Mouse (Mus musculus) thymus, adult 2 months (tissue): ENCODE data around the gene Nlrp1b. TPM values are rescaled to one million over a fixed set of nuclear protein-coding genes. Genes with fewer than 3 reads are reported as not detected.

Experiments used
- DNase-seq: peaks from one replicate; pipeline ENCODE4 v3.0.0; 2021
- H3K27ac ChIP-seq: fragments of 200-500 bp; 2 replicates; pipeline ENCODE4 v1.5.1; 2012; ENCODE audit warnings: low read length, control low read depth; ENCODE audit not compliant: control insufficient read depth, insufficient read depth
- H3K27me3 ChIP-seq: fragments of 200-500 bp; 2 replicates; pipeline ENCODE4 v1.6.1; 2012; ENCODE audit warnings: mild to moderate bottlenecking, low read length, moderate library complexity, mixed read lengths; ENCODE audit not compliant: control insufficient read depth, insufficient read depth
- H3K36me3 ChIP-seq: fragments of 200-500 bp; 2 replicates; pipeline ENCODE4 v1.6.1; 2012; ENCODE audit warnings: mild to moderate bottlenecking, low read length, moderate library complexity; ENCODE audit not compliant: control insufficient read depth, insufficient read depth
- H3K4me1 ChIP-seq: fragments of 200-500 bp; replicated peaks from 2 replicates; pipeline ENCODE4 v1.6.1; 2012; ENCODE audit warnings: low read length; ENCODE audit not compliant: control insufficient read depth, insufficient read depth
- H3K4me3 ChIP-seq: fragments of 200-500 bp; 2 replicates; pipeline ENCODE4 v1.5.1; 2012; ENCODE audit warnings: mild to moderate bottlenecking, low read length, control low read depth, moderate library complexity; ENCODE audit not compliant: control insufficient read depth, insufficient read depth
- CTCF ChIP-seq: fragments of 200-500 bp; IDR thresholded peaks from 2 replicates; pipeline ENCODE4 v1.5.1; 2012; ENCODE audit warnings: mild to moderate bottlenecking, control low read depth, low read length, moderate library complexity, borderline replicate concordance; ENCODE audit not compliant: control insufficient read depth, poor library complexity, insufficient read depth; ENCODE audit errors: extremely low read depth
- POLR2A ChIP-seq: fragments of 200-500 bp; IDR thresholded peaks from 2 replicates; pipeline ENCODE4 v1.6.1; 2012; ENCODE audit warnings: mild to moderate bottlenecking, low read length, control low read depth, moderate library complexity; ENCODE audit not compliant: control insufficient read depth, poor library complexity, insufficient read depth; ENCODE audit errors: extremely low read depth
- WGBS: fragments of 180-500 bp; shearing (Covaris S2); methylation state at CpG from one replicate; pipeline ENCODE4 v1.1.7; 2018; 5-methylcytosine and 5-hydroxymethylcytosine counted together
- polyA plus RNA-seq: library from polyadenylated mRNA; depleted of rRNA; stranded (reverse); fragments of >200 nt; gene quantifications from 2 replicates; pipeline ENCODE4 v1.2.3, GENCODE M21; 2012; rRNA removed

Gene Nlrp1b
- polyA plus RNA-seq = 0.59 and 0.84 TPM in 2 replicates

DNA sequence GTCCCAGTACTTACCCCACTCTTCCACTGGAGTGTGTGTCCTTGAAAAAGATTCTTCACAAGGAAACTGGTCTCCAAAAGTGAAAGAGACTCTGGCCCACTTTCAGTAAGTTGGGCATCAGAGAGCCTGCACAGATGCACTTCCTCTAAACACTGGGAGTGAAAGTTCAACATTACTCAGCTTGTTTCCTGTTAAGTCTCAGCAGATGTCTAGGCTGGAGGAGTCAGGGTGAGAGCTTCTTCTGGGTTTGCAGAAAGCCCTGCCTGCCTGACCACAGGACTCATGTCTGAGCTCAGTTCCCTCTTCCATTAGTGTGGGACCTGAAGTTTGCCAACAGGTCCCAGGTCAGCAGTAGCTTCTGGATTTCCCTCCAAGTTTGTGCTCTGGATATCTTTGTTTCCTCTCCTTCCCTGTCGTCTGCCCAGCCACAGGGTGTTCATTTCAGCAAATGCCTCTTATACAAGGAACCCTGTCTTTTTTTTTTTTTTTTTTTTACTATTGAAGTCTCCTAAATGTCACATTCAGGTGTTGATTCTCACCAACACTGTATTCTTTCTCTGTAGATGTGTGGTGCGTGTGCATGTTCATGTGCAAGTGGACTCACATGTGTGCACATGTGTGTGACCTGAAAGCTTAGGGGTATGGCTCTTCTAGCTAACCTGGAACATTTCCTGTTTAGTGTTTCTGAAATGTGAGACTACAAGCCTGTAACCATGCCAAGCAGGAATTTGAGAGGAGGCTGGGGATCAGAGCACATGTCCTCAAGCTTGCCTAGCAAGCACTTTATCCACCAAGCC, at the start of gene Nlrp1b:
Nlrp1b (minus strand) TSS at position 50 of the 797 bp plus-strand sequence.
- H3K27ac ChIP-seq = no peak within 1 kb of the TSS
- no peak within 1 kb of the TSS for H3K4me3 ChIP-seq
- no peak for TF ChIP-seq CTCF
- no peak for TF ChIP-seq POLR2A
- 0 out of 2 replicates have a peak, but pooled peaks cover 2% of the 10 kb centered on the region for H3K4me1 ChIP-seq
- 37% methylated on average over 2 of the region's 2 CpGs for WGBS
- no peaks in the 10 kb centered on the region for H3K27me3 ChIP-seq
- DNase-seq = no peak
- H3K36me3 ChIP-seq = no peaks in the 10 kb centered on the region

DNA sequence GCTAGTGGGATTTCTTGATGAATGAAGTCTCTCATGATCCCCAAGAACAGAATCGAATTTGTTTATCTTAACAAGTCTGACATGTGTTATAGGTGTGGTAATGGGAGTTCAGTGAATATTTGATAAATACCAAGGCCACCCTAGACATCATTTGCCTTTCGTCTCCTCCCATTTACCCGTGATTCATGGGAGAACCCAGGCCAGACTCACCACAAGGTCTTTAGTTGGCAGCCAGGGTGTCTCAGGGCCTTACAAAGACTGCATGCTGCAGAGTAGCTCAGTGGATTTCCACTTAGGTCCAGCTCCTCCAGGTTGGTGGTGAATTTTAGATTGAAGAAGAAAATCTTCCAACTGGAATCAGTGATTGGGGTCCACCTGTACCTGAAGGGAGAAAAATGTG, 30.5 kb upstream of the Nlrp1b start:
- Histone ChIP-seq H3K27me3 (no peaks in the 10 kb centered on the region), H3K27ac (no peak overlapping the region), H3K4me3 (no peak overlapping the region), H3K4me1 (no peaks in the 10 kb centered on the region), H3K36me3 (no peaks in the 10 kb centered on the region)
- no peak for TF ChIP-seq CTCF
- TF ChIP-seq POLR2A = no peak
- no peak for DNase-seq
- WGBS = 89% methylated on average over 3 of the region's 3 CpGs

GRCm38 (mm10) chr11:71251333-71251732, 20.8 kb upstream of the Nlrp1b start:
- Histone ChIP-seq H3K4me1 (no peaks in the 10 kb centered on the region), H3K4me3 (no peak overlapping the region), H3K36me3 (no peaks in the 10 kb centered on the region), H3K27ac (no peak overlapping the region), H3K27me3 (no peaks in the 10 kb centered on the region)
- TF ChIP-seq CTCF (no peak), POLR2A (no peak)
- DNase-seq = no peak
- WGBS = 7% methylated on average over 5 of the region's 5 CpGs

DNA sequence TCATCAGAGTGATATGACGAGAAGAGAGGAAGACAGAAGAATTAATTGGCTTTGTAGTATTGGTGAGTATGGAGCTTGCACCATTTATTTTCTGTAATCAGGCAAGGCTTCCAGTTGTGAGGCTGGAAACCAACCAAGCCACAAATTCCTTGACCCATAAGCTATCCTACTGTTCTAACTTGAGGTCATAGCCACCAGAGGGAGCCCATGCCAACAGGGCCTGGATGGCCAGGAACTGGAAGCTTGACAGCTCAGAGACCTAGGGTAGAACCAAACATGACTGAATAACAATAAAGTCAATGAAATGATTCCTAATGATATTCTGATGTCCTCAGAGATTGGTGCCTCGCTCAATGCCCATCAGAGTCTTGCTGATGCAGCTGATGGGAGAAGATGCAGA, 5.9 kb downstream of the Nlrp1b start:
- no peak overlapping the region for H3K4me3 ChIP-seq
- no peak for DNase-seq
- WGBS = 84% methylated on average over 2 of the region's 2 CpGs
- TF ChIP-seq CTCF (no peak), POLR2A (no peak)
- H3K4me1 ChIP-seq = no peaks in the 10 kb centered on the region
- no peaks in the 10 kb centered on the region for H3K36me3 ChIP-seq
- no peak overlapping the region for H3K27ac ChIP-seq
- no peaks in the 10 kb centered on the region for H3K27me3 ChIP-seq

GRCm38 (mm10) chr11:71202703-71203102, 27.8 kb downstream of the Nlrp1b start:
- Histone ChIP-seq H3K36me3 (no peaks in the 10 kb centered on the region), H3K4me1 (0 out of 2 replicates have a peak, but pooled peaks cover 2% of the 10 kb centered on the region), H3K27ac (no peak overlapping the region), H3K27me3 (no peaks in the 10 kb centered on the region), H3K4me3 (no peak overlapping the region)
- DNase-seq = peak; percentile 25
- 7% methylated on average over 4 of the region's 4 CpGs for WGBS
- TF ChIP-seq POLR2A (no peak), CTCF (no peak)

GRCm38 (mm10) chr11:71199349-71199748, 31.2 kb downstream of the Nlrp1b start:
- WGBS = 97% methylated on average over 2 of the region's 2 CpGs
- Histone ChIP-seq H3K27me3 (no peaks in the 10 kb centered on the region), H3K4me1 (0 out of 2 replicates have a peak, but pooled peaks cover 2% of the 10 kb centered on the region), H3K27ac (no peak overlapping the region), H3K4me3 (no peak overlapping the region), H3K36me3 (no peaks in the 10 kb centered on the region)
- TF ChIP-seq CTCF (no peak), POLR2A (no peak)
- DNase-seq = no peak

DNA sequence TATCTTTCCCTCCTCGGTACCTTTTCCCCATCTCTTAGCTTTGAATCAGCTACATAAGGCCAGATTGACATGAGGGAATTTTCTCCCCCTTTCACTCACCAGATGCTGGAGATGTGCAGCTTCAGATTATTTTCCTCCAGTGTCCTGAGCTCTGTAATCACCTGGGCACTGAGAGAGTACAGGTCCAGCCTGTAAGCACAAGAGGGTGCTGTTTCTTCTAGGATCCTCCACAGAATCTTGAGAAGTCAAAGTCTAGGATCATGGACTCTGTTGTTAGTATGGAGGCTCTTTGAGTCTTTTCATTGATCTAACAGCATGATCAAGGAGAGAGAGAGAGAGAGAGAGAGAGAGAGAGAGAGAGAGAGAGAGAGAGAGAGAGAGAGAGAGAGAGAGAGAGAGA, 60.9 kb downstream of the Nlrp1b start:
- Histone ChIP-seq H3K27me3 (no peaks in the 10 kb centered on the region), H3K4me1 (no peaks in the 10 kb centered on the region), H3K36me3 (no peaks in the 10 kb centered on the region), H3K27ac (no peak overlapping the region), H3K4me3 (no peak overlapping the region)
- WGBS = 86% methylated on average over 1 of the region's 1 CpGs
- no peak for DNase-seq
- no peak for TF ChIP-seq POLR2A
- TF ChIP-seq CTCF = no peak
